Mouse (Mus musculus): ENCODE data around the gene Igdcc3. TPM values are rescaled to one million over a fixed set of nuclear protein-coding genes. Genes with fewer than 3 reads are reported as not detected.

The Igdcc3 gene
- polyA plus RNA-seq, 1 experiment from 2014 or later: not detected

- 68% methylated on average over 2 of the region's 2 CpGs for WGBS (ENCODE audit: insufficient replicate concordance)
- Histone ChIP-seq H3K27me3 (ENCODE audit: insufficient read depth, low read length) (no peaks in the 10 kb centered on the region), H3K4me3 (ENCODE audit: low read depth, low read length) (no peak overlapping the region), H3K36me3 (replicated peaks; ENCODE audit: insufficient read depth, low read length) (0 out of 2 replicates have a peak, but pooled peaks cover 3% of the 10 kb centered on the region), H3K4me1 (ENCODE audit: insufficient read depth) (peaks cover 7% of the 10 kb centered on the region; the same call in 1 of the 2 replicates), H3K4me2 (ENCODE audit: low read depth, low read length) (no peak overlapping the region), H3K9ac (replicated peaks) (no peak overlapping the region), H3K27ac (ENCODE audit: low read depth) (no peak overlapping the region), H3K9me3 (ENCODE audit: low read length) (no peaks in the 10 kb centered on the region)
- no peak for ATAC-seq
- DNase-seq: no peak
- TF ChIP-seq CTCF (IDR thresholded peaks at IDR 0.05; ENCODE audit: low read depth) (no peak), EP300 (IDR thresholded peaks at IDR 0.05; ENCODE audit: low read depth) (no peak)
Measured at GRCm38 (mm10) chr9:65115891-65116290, 25.1 kb upstream of the Igdcc3 start.

- H3K9me3 ChIP-seq (ENCODE audit: low read length): no peaks in the 10 kb centered on the region
- ATAC-seq (no peak), DNase-seq (no peak)
- H3K27me3 ChIP-seq (ENCODE audit: insufficient read depth, low read length): peaks cover 2% of the 10 kb centered on the region; the same call in 1 of the 2 replicates
- no peak overlapping the region for H3K9ac ChIP-seq (replicated peaks)
- H3K4me1 ChIP-seq (ENCODE audit: insufficient read depth): peaks cover 6% of the 10 kb centered on the region; the same call in 1 of the 2 replicates
- no peak for TF ChIP-seq EP300 (IDR thresholded peaks at IDR 0.05; ENCODE audit: low read depth)
- TF ChIP-seq CTCF (IDR thresholded peaks at IDR 0.05; ENCODE audit: low read depth): no peak
- H3K36me3 ChIP-seq (replicated peaks; ENCODE audit: insufficient read depth, low read length): 0 out of 2 replicates have a peak, but pooled peaks cover 6% of the 10 kb centered on the region
- no peak overlapping the region for H3K4me3 ChIP-seq (ENCODE audit: low read depth, low read length)
- 51% methylated on average over 2 of the region's 2 CpGs for WGBS (ENCODE audit: insufficient replicate concordance)
- H3K27ac ChIP-seq (ENCODE audit: low read depth): no peak overlapping the region
- no peak overlapping the region for H3K4me2 ChIP-seq (ENCODE audit: low read depth, low read length)
Measured at GRCm38 (mm10) chr9:65117516-65117915, 23.5 kb upstream of the Igdcc3 start.

- ATAC-seq: peak; percentile 65
- H3K27me3 ChIP-seq (ENCODE audit: insufficient read depth, low read length): peaks cover 15% of the 10 kb centered on the region; the same call in 1 of the 2 replicates
- no peak overlapping the region for H3K4me2 ChIP-seq (ENCODE audit: low read depth, low read length)
Measured at GRCm38 (mm10) chr9:65120935-65121334, 20.1 kb upstream of the Igdcc3 start.

GRCm38 (mm10) chr9:65122545-65122944, 18.4 kb upstream of the Igdcc3 start:
- H3K36me3 ChIP-seq (replicated peaks; ENCODE audit: insufficient read depth, low read length): peaks cover 5% of the 10 kb centered on the region; the same call in 1 of the 2 replicates
- DNase-seq (no peak), ATAC-seq (no peak)
- no peak overlapping the region for H3K9ac ChIP-seq (replicated peaks)
- no peaks in the 10 kb centered on the region for H3K9me3 ChIP-seq (ENCODE audit: low read length)
- no peak overlapping the region for H3K4me2 ChIP-seq (ENCODE audit: low read depth, low read length)
- no peak overlapping the region for H3K27ac ChIP-seq (ENCODE audit: low read depth)
- WGBS (ENCODE audit: insufficient replicate concordance): 24% methylated on average over 18 of the region's 18 CpGs
- no peak overlapping the region for H3K4me3 ChIP-seq (ENCODE audit: low read depth, low read length)
- peaks cover 15% of the 10 kb centered on the region; the same call in 1 of the 2 replicates for H3K27me3 ChIP-seq (ENCODE audit: insufficient read depth, low read length)
- no peak for TF ChIP-seq EP300 (IDR thresholded peaks at IDR 0.05; ENCODE audit: low read depth)
- no peak for TF ChIP-seq CTCF (IDR thresholded peaks at IDR 0.05; ENCODE audit: low read depth)
- no peaks in the 10 kb centered on the region for H3K4me1 ChIP-seq (ENCODE audit: insufficient read depth)

More at GRCm38 (mm10) chr9:65120935-65121334, 20.1 kb upstream of the Igdcc3 start:
- TF ChIP-seq EP300 (IDR thresholded peaks at IDR 0.05; ENCODE audit: low read depth) (no peak), CTCF (IDR thresholded peaks at IDR 0.05; ENCODE audit: low read depth) (peak; percentile 92)
- Histone ChIP-seq H3K27ac (ENCODE audit: low read depth) (no peak overlapping the region), H3K36me3 (replicated peaks; ENCODE audit: insufficient read depth, low read length) (peaks cover 5% of the 10 kb centered on the region; the same call in 1 of the 2 replicates), H3K4me3 (ENCODE audit: low read depth, low read length) (no peak overlapping the region), H3K9ac (replicated peaks) (no peak overlapping the region), H3K4me1 (ENCODE audit: insufficient read depth) (no peaks in the 10 kb centered on the region), H3K9me3 (ENCODE audit: low read length) (no peaks in the 10 kb centered on the region)
- DNase-seq: peak; percentile 77
- 6% methylated on average over 3 of the region's 3 CpGs for WGBS (ENCODE audit: insufficient replicate concordance)

GRCm38 (mm10) chr9:65123552-65124168, 17.3 kb upstream of the Igdcc3 start:
- peaks cover 15% of the 10 kb centered on the region; the same call in 1 of the 2 replicates for H3K27me3 ChIP-seq (ENCODE audit: insufficient read depth, low read length)
- H3K36me3 ChIP-seq (replicated peaks; ENCODE audit: insufficient read depth, low read length): peaks cover 5% of the 10 kb centered on the region; the same call in 1 of the 2 replicates
- no peaks in the 10 kb centered on the region for H3K9me3 ChIP-seq (ENCODE audit: low read length)
- no peak for TF ChIP-seq EP300 (IDR thresholded peaks at IDR 0.05; ENCODE audit: low read depth)
- TF ChIP-seq CTCF (IDR thresholded peaks at IDR 0.05; ENCODE audit: low read depth): peak; percentile 69
- no peak overlapping the region for H3K9ac ChIP-seq (replicated peaks)
- peak overlapping the region; percentile 32 for H3K4me3 ChIP-seq (ENCODE audit: low read depth, low read length)
- peak; percentile 62 for DNase-seq
- ATAC-seq: no peak
- H3K4me1 ChIP-seq (ENCODE audit: insufficient read depth): no peaks in the 10 kb centered on the region; the same call in 1 of the 2 replicates
- WGBS (ENCODE audit: insufficient replicate concordance): 14% methylated on average over 46 of the region's 48 CpGs
- H3K27ac ChIP-seq (ENCODE audit: low read depth): no peak overlapping the region
- peak overlapping the region; percentile 60 for H3K4me2 ChIP-seq (ENCODE audit: low read depth, low read length)

GRCm38 (mm10) chr9:65128123-65128815, 12.7 kb upstream of the Igdcc3 start:
- peak; percentile 66 for TF ChIP-seq CTCF (IDR thresholded peaks at IDR 0.05; ENCODE audit: low read depth)
- TF ChIP-seq EP300 (IDR thresholded peaks at IDR 0.05; ENCODE audit: low read depth): no peak
- no peaks in the 10 kb centered on the region; the same call in 1 of the 2 replicates for H3K4me1 ChIP-seq (ENCODE audit: insufficient read depth)
- 17% methylated on average over 25 of the region's 25 CpGs for WGBS (ENCODE audit: insufficient replicate concordance)
- no peaks in the 10 kb centered on the region; the same call in 1 of the 2 replicates for H3K36me3 ChIP-seq (replicated peaks; ENCODE audit: insufficient read depth, low read length)
- no peak overlapping the region for H3K27ac ChIP-seq (ENCODE audit: low read depth)
- 0 out of 2 replicates have a peak overlapping the region, but pooled peaks have one; percentile 13 for H3K4me3 ChIP-seq (ENCODE audit: low read depth, low read length)
- peak; percentile 38; the same call in 1 of the 2 replicates for ATAC-seq
- peak; percentile 50 for DNase-seq
- H3K27me3 ChIP-seq (ENCODE audit: insufficient read depth, low read length): peaks cover 9% of the 10 kb centered on the region; the same call in 1 of the 2 replicates
- no peaks in the 10 kb centered on the region for H3K9me3 ChIP-seq (ENCODE audit: low read length)
- peak overlapping the region; percentile 58 for H3K4me2 ChIP-seq (ENCODE audit: low read depth, low read length)
- H3K9ac ChIP-seq (replicated peaks): no peak overlapping the region
